Mouse (Mus musculus): ENCODE measurements around the gene Tufm.

Gene Tufm

DNA sequence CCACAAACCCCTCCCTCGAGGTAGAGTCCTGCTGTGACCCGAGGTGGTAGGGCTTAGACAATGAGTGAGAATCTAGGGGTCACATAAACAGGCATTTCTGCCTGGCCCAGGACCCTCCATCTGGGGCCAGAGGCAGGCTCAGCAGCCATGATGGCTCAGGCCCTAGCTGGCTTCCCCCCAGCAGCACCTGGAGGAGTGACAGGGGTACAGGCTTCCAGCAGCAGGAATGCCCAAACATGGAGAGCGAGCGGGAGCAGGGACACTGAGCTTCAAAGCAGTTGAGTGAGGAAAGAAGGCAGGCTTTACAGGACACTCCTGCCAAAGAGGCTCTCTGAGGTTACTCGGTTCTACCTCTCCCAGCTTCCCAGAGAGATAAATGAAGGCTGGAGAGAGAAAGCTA lies 22.3 kb upstream of the Tufm start:
- in situ Hi-C loops (cut with MboI; ENCODE audit: unreplicated experiment in 2 of 2): no loop called here

DNA sequence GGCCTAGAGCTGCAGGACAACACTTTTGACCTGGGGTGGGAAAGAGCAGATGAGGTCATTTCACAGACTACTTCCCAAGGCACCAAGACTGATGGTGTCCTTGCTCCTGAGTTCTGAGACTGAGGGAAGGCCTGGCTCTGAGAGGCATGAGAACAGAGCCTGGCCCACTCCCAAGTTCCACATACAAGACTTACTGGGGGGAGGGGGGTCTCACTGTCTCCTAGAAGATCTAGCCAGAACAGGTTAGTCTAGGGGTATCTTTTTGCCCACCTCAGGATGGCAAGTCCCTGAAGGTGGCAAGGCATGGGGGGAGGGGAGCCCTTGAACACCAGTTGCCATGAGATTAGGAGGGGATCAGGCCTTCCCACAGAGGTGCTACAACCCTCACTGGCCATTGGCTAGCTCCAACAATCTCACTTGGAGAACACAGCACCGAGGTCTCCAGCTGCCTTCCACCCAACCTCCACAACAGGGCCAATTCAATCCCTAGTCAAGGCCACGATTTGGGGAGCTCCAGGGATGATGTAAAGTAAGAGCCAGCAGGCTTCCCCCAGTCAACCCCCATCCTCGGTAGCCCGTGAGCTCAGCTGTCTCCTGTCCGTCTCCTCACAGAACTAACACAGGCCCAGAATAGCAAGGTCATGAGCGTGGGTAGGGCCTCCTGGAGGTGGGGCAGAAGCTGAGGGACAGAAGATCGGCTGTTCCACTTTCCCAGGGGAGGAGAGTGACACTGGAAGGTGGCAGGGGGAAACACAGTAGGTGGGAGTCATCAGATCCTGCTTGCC lies 21.7 kb upstream of the Tufm start:
- in situ Hi-C loops (cut with MboI; ENCODE audit: unreplicated experiment in 2 of 2): no loop called here

DNA sequence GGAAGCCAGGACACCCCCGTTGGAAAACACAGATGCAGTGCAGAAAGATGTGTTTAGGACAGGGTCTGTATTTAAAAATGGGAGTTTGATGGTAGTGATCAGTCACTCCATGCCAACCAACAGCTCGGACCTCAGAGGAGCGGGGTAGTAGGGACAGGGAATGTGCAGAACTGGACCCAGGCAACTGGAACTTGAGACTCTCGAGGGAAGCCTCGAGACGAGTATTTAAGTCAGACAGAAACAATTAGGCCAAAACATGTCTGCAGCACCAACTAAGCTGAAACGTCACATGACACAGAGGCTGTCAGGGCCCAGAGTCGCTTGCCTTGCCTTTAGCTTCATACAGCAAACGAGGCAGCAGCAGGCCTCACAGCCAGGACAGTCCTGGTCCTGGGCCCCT lies 21.0 kb upstream of the Tufm start:
- in situ Hi-C loops (cut with MboI; ENCODE audit: unreplicated experiment in 2 of 2): no loop called here

DNA sequence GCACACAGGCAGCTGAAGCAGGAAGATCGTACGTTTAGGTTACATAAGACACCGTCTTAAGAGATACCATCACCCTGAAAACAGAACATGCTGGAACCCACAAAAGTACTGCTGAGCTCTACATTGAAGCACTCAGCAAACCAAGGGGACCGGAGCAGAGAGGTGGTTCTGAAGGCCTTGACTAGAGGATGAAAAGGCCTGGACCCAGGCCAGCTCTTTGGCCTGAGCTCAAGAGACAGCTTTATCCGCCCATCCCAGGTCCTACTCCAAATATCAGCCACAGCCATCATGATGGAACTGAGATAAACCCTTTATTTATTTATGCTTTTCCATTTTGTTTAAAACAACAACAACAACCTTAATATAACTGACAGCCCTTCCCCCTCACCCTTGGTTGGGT lies 20.5 kb upstream of the Tufm start:
- in situ Hi-C loops (cut with MboI; ENCODE audit: unreplicated experiment in 2 of 2): no loop called here

DNA sequence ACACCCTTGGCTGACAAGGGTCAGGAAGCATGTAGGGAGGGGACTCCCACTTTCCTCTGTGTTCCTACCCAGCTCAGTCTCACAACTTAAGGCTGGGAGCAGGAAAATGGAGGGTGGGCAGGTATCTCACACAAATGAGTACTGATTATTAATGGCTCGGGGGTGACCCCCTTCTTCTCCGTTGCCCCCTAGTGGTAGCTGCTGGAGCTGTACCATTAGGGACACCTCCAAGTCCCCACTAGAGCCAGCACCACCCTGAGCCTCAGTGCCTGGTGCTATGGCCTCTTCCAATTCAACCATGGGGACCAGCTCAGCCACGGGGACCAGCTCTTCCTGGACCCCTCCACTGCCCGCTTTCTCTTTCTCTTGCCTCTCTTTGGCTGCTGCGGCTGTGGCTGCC lies 19.9 kb upstream of the Tufm start:
- in situ Hi-C loops (cut with MboI; ENCODE audit: unreplicated experiment in 2 of 2): no loop called here

DNA sequence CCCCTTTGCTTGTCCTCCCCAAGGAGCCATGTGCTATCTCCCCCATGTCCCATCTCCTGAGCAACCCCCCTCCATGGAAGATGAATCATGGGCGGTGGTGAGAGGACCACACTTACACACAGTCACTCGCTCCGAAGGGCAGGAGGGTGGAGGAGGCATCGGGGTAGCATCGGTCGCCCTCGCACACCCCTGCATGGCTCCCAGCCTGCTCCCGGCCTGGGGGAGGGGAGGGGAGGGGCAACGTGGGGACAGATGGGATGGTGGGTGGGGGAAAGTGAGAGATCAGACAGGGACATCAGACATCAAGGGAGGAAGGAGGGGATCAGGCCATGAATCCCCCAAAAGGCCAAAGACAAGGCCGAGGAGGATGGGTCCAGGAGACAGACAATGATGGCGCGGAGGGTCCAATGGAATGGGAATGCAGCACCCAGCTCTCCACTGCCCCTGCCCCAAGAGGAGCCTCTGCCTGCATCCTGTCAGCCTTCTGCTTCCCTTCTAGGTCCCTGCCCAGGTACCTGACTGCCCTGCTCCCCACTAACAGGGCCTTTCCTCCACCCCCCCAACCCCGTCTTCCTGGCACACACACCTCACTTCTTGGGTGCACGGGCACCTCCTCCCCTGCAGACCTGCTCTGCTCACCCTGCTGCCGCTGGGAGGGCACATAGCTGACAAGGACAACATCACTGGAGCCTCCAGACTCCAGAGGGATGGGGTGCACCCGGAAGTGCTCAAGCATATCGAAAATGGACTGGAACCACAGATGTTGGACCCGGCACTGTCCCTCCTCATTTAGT lies 19.1 kb upstream of the Tufm start:
- in situ Hi-C loops (cut with MboI; ENCODE audit: unreplicated experiment in 2 of 2): no loop called here

DNA sequence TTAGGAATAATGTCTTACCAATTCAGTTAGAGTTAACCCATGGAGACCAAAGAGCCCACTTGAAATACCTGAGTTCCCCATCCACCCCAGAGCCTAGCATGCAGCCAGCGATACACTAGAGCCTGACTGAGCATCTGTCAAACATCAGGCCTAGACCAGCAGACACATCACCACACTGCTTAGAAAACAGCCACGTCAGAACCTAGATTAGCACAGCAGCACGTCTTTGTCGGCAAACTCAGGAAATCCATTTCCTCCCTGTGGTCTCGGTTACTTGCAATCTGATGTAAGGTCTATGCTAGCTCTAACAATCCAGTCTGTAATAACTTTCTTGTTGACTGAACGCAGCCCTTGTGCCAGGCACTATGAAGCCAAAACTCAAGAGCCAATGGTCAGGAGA lies 17.1 kb upstream of the Tufm start:
- in situ Hi-C loops (cut with MboI; ENCODE audit: unreplicated experiment in 2 of 2): loop anchor here (5.0 to 10.0 kb wide), 3 partner anchors 33 to 225 kb away; partner anchors contain the start of genes Nfatc2ip (in 2 of the 2), Bola2 (in 1 of the 2) and Slx1b (in 1 of the 2)

DNA sequence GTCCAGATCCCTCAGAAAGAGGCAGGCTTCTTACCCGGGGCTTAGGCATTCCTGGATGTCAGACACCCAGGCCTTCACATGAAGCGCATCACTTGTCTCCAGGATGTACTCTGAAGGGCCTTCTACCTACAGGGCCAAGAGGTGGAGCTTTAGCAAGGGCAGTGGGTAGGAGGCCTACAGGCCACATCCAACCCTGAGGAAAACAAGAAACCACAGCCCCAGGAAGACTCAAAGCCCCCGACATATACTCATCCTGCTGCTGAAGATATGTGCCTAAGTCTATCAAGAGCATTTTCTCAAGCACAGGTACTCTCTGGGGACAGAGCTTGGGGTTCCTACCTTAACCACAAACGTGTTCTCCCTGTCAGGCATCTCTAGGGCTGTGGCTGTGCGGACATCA lies 15.8 kb upstream of the Tufm start:
- in situ Hi-C loops (cut with MboI; ENCODE audit: unreplicated experiment in 2 of 2): loop anchor here (5.0 to 10.0 kb wide), 3 partner anchors 34 to 223 kb away; partner anchors contain the start of genes Nfatc2ip (in 2 of the 2), Bola2 (in 1 of the 2) and Slx1b (in 1 of the 2)

DNA sequence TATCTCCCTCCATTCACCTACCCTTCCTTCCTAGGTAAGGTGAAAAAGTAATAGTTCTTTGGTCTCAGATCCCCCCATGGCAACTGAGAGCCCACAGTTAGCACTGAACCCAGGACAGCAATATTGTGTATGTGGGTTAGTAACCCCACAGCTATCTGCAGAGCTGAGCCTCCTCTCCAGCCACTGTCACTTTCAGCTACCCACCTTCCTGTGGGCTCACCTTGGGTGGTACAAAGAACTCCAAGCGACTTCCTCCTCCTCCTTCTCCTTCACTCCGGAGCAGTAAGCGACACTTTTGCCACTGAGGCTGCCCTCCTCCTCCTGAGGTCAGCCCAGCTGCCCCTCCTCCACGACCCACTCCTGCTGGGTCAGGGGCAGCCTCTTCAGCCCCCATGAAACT lies 15.3 kb upstream of the Tufm start:
- in situ Hi-C loops (cut with MboI; ENCODE audit: unreplicated experiment in 2 of 2): loop anchor here (5.0 to 10.0 kb wide), 3 partner anchors 35 to 223 kb away; partner anchors contain the start of genes Nfatc2ip (in 2 of the 2), Bola2 (in 1 of the 2) and Slx1b (in 1 of the 2)

DNA sequence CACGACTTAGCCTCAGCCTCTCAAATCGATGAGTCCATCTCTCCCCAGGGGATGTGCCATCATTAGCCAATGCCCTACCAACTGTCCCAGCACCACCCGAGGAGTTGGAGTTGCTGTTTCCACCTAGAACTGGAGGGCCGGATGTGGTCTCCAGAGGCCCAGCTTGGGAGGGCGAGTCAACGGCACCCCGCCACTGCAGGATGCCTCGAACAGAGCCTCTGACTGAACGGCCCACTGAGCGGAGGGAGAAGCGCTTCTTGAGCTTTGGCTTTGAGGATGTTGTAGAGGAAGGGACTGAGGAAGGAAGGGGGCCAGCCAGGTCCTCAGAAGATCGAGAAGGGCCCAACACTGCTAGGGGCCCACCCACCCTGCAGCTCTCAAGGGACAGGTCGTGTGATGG lies 14.9 kb upstream of the Tufm start:
- in situ Hi-C loops (cut with MboI; ENCODE audit: unreplicated experiment in 2 of 2): loop anchor here (5.0 to 10.0 kb wide), 3 partner anchors 35 to 222 kb away; partner anchors contain the start of genes Nfatc2ip (in 2 of the 2), Bola2 (in 1 of the 2) and Slx1b (in 1 of the 2)

DNA sequence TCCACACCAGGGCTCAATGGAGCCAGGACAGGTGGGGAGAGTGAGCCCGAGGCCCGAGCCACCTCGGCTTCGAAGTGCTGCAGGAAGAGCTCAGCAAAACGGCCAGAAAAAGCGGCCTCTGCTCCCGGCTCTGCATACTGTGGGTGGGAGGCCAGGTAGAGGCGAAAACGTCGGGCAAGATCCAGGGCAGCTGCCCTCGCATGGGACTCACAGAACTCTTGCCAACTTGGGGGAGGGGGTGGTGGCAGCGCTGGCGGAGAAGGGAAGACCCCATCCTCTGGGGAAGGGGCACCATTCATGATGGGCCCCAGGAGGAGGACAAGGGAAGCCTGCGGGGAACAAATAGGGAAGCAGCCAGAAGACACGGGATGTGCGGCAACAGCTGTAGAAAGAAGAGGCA lies 14.4 kb upstream of the Tufm start:
- in situ Hi-C loops (cut with MboI; ENCODE audit: unreplicated experiment in 2 of 2): loop anchor here (5.0 to 10.0 kb wide), 3 partner anchors 35 to 222 kb away; partner anchors contain the start of genes Nfatc2ip (in 2 of the 2), Bola2 (in 1 of the 2) and Slx1b (in 1 of the 2)

DNA sequence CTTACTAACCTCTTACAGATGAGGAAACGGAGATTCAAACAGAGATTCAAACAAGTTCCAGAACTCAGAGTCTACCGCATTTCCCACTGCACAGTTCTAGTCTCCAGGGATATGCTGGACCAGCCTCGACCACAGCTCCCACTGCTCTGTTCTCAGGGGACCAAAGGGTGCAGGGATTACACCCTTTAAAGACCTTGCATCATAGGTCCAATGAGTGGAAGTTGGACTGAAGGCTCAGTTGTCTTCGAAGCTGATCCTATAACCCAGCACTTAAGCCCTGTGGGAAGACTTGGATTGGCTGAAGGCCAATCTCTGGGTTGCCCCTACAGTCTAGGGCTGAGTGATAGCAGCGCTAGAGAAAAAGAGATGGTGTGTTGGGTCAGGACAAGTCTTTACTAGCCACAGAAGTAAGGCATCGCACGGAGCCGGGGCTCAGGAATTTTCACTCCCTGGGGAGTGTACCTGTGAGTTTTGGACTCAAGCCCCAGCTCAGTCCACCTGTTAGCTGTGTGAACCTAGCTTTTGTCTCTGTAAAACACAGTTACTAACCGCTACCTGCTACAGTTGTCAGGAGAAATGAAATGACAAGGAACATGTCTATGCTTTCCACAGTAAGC lies 13.6 kb upstream of the Tufm start:
- in situ Hi-C loops (cut with MboI; ENCODE audit: unreplicated experiment in 2 of 2): loop anchor here (5.0 to 10.0 kb wide), 3 partner anchors 36 to 221 kb away; partner anchors contain the start of genes Nfatc2ip (in 2 of the 2), Bola2 (in 1 of the 2) and Slx1b (in 1 of the 2)

DNA sequence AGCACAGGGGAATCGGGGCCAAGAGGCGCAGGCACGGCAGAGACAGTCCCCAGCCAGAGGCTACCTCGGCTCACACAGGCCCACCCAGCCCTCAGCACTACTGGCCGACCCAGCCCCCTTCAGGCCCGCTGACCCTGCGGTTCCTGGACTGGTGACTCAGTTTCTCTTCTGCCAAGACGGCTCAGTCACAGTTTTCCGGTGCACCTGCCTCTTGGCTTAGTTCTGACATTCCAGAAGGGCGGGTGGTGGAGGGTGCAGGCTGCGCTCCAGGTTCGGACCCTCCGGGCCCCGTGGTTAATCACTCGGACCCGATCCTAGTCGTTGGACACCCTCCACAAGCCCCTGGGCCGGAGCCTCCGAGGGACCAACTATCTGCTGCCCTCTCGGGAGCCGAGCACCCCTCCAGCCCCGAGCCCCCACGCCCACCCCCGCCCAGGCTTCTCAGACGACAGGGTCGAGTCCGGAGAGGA lies 12.6 kb upstream of the Tufm start:
- in situ Hi-C loops (cut with MboI; ENCODE audit: unreplicated experiment in 2 of 2): loop anchor here (5.0 to 10.0 kb wide), 3 partner anchors 37 to 220 kb away; partner anchors contain the start of genes Nfatc2ip (in 2 of the 2), Bola2 (in 1 of the 2) and Slx1b (in 1 of the 2)

DNA sequence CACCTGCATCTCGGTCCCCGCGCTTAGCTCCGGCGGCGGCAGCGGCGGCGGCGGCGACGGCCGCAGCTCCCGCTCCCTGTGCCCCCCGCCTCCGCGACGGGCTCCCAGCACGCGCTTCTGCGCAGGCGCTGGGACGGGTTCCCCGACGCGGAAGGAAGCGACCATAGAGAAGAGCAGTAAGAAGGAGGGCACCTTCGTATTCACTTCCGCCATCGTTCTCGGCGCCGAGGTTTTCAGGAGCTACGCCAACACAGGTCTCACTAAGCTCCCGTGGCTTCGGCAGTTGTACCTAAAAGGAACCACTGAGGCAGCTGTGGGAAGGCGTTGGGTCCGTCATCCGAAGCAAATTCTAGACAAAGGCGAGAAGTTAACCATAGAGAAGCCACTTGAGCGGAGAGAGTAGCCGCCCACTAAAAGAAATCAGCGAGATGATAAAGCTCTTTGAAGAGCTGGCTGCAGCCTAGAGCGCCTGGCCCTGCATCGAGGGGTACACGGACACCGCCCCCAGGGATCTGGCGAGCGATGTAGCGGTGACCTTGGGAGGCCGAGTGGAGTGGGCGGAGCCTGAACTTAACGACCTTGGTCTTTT lies 12.1 kb upstream of the Tufm start, which contains the start of gene Sh2b1:
Sh2b1 (minus strand) TSS at position 432 of the 589 bp plus-strand sequence.
- in situ Hi-C loops (cut with MboI; ENCODE audit: unreplicated experiment in 2 of 2): loop anchor here (5.0 to 10.0 kb wide), 3 partner anchors 38 to 220 kb away; partner anchors contain the start of genes Nfatc2ip (in 2 of the 2), Bola2 (in 1 of the 2) and Slx1b (in 1 of the 2)

DNA sequence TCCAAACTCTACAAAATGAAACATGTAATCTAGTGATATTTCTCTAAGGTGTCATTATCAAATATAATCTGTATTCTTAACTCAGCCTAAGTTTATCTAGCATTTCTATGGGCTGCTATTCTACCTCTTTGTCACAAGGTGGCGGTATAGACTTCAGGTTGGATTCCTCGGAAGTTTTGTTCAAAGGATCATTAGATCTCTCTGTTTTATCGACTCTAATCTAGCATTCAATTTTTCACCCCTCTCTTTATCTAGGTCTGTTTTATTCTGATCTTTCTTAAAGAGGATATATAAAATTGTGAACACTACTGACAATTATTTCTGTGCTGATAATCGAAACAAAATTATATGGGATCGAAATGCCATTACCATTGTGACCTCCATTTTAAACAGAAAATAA lies 5.5 kb upstream of the Tufm start:
- in situ Hi-C loops (cut with MboI; ENCODE audit: unreplicated experiment in 2 of 2): loop anchor here (5.0 kb wide), 1 partner anchor 46 kb away; no protein-coding TSS in a partner anchor

DNA sequence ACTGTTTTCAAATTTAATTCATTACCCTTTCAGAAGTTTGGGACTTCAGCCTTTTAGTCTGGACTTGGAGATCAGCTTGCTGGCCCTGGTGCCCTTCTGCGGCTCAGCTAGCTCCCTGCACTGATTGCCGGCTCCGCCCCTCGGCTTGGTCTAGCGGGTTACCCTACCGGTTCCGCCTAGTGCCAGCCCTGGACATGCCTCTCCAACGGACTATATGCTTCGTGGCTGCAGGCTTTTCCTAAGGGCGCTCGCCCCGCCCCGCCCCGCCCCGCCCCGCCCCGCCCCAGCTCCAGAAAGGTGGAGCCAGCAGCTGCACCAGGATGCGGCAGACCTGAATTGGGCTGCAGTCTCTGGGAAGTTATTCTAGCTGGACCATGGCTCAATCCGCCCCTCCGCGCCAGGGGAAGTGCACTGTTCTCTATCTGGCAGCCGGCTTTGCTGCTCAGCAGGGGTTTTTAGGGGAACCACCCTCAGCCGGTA lies 4.7 kb upstream of the Tufm start:
- in situ Hi-C loops (cut with MboI; ENCODE audit: unreplicated experiment in 2 of 2): loop anchor here (5.0 kb wide), 1 partner anchor 45 kb away; no protein-coding TSS in a partner anchor

DNA sequence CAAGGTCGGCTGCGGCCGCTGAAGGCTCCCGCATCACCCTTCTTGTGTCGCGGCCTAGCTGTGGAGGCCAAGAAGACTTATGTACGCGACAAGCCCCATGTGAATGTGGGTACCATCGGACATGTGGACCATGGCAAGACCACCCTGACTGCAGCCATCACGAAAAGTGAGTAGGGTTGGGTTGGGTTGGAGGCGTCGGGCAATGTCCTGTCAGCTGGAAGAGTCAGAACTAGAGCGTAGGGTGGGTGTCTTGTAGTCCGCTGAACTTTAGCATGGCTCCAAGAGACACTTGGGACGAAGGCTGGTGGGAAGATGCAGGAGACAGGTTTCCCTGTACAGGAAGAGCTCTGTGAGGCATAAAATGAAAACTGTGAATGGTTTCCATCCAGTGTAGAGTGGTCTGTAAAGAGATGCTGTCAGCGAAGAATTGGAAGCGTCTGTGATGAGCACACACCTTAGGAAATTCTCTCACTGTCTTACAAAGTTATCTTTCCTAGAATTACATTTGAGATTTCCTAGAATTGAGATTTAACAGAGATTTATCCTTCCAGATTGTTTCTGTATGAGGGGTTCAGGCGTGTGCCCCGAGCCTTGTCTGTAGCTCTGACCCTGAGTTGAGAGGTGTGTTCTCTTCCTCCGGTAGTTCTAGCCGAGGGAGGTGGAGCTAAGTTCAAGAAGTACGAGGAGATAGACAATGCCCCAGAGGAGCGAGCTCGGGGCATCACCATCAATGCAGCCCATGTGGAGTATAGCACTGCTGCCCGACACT lies 640 bp downstream of the Tufm start:
- in situ Hi-C loops (cut with MboI; ENCODE audit: unreplicated experiment in 2 of 2): loop anchor here in 1 of 2 experiments (5.0 kb wide), 1 partner anchor 854 kb away; no protein-coding TSS in a partner anchor

DNA sequence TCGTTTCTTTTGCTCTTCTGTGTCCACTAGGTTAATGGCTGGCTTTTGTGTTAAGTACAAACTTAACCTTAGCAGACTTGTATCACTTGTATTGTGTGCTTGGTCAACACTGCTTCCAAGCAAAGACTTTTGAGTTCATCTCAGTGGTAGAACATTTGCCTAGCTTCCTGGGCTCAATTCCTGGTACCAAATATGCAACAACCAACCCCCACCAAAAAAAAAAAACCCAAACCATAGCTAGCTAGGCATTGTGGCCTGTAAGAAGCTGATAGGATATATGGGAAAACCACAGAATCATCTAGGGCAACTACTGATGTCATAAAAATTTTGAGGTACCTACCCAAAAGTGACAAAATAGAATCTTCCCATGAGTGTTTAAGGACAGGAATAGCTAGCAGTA lies 3.8 kb downstream of the Tufm start:
- in situ Hi-C loops (cut with MboI; ENCODE audit: unreplicated experiment in 2 of 2): no loop called here

DNA sequence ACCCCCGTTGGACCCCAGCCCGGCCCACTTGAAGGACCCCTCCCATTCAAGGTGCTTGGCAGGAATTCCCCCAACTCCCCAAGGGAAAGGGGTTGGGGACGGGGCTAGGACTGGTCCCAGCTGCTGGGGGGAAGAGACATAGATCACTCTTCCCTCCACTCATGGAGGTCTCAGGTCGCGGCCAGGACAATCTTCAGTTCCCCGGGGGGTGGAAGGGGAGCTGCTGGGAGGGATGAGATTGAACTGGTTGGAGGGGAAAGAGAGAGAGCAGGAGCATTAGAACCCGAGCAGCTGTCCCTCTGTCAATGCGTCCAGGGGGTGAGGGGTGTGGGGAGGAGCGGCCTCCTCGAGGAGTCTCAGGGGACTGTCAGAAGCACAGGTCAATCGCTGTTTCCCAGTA lies 4.8 kb downstream of the Tufm start:
- in situ Hi-C loops (cut with MboI; ENCODE audit: unreplicated experiment in 2 of 2): no loop called here

Data from v-Abl transformed pro-B cells (cell line).